Mouse (Mus musculus): ENCODE measurements around the gene Gm5741. TPM values are rescaled to one million over a fixed set of nuclear protein-coding genes. Genes with fewer than 3 reads are reported as not detected.
A peak's percentile ranks its signal among the peaks of the same experiment; 100 is the strongest.

Gene Gm5741
- total RNA-seq, 2 experiments from 2014 or later = not detected

- DNase-seq (ENCODE audit: low spot score in 2 of 2) = no peak
Measured at GRCm38 (mm10) chr8:85032622-85033311, 35.0 kb downstream of the Gm5741 start.

- DNase-seq (ENCODE audit: low spot score in 2 of 2) = no peak
Measured at GRCm38 (mm10) chr8:85029271-85029670, 38.5 kb downstream of the Gm5741 start.

DNA sequence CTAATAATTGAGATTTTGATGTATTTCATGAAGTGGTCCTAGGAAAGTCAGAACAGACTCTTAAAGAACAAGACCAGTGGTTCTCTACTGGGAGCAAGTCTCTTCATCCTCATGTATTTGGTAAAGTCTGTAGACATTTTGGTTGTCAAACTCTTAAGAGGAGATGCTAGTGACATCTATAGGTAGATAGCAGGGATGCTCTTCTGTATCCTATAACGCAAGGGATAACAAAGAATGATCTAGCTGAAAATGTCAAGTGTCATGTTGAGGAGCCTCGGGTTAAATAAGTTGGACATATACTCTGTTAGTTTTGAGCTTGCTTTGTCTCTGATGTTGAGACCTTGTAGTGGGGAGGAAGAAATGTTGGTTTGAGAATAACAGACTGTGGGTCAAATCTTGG is 39.9 kb downstream of the Gm5741 start:
- no peak for DNase-seq (ENCODE audit: low spot score in 2 of 2)

- DNase-seq (ENCODE audit: low spot score in 2 of 2) = no peak
Measured at GRCm38 (mm10) chr8:85027516-85027855, 40.3 kb downstream of the Gm5741 start.

DNA sequence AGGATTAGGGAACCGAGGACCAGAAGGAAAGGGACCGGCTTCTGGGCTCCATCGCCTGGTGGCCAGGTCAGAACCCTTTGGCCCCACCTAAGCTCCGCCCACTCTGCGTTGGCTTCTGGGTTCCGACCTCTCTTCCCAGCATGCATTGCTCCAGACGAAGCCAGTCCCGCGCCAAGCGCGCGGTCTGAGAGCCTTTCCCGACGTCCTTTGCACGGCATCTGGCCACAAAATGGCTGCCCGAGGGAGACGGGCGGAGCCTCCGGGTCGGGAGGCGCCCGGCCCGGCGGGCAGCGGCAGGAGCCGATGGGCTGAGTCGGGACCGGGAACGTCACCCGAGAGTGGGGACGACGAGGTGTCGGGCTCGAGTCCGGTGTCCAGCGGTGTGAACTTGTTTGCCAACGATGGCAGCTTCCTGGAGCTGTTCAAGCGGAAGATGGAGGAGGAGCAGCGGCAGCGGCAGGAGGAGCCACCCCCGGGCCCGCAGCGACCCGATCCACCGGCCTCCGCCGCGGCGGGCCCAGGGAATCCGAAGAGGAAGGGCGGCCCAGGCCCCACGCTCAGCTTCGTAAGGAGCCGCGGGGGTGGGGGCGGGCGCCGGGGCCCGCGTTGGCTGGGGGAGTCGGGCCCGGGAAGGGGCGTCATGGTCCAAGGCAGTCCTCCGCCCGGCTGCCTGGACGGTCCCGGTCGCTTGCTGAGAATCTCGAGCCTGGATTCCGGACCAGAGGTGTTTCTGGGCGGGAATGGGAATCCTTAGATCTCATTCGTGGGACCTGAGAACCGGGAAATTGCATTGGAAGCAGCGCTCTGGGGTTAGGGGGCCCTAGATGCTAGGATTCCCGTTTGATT is 40.9 kb downstream of the Gm5741 start, which contains the start of gene Trir:
Gene Trir (plus strand): TSS at position 154 of the 846 bp plus-strand sequence.
- peak; percentile 93 to 97 for DNase-seq (ENCODE audit: low spot score in 2 of 2)

DNA sequence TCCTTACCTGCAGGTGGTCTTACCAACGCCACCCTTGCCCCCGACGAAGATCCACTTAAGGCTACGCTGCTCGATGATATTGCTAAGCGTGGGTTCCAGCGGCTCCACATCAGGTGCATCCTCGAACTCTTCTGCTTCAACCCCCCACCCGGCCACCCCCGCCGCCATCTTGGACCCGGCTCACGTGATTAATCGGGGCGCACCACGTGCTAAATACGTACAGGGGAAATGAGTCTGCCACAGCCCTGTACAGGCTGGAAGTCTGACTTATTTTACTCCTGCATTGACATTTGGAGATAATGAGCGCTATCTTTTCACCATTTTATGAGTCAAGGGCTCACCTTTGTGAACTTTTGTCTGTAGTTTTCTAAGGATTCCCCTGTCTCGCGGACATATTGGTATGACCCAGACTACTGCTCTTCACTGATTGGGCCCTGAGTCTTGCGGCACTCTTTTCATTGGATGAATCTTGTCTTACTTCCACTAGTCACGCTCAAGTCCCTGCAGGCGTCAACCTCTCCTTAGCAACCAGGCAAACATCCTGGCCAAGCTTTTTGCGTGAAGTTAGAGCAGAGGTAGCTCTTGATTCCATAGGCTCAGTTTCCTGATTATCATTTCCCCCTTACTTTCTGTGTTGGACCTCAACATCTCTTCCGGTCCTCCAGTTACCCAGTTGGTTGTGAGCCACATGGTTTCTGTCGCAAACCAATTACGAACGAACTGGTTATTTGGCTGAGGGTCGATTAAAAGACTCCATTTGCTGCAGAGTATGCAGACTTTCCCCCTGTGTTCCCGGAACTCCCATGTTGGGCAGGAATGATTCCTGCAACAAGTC is 42.5 kb downstream of the Gm5741 start, which contains the start of gene Asna1:
Gene Asna1 (minus strand): TSS at position 184 of the 835 bp plus-strand sequence.
- DNase-seq (ENCODE audit: low spot score in 2 of 2) = peak; percentile 87 to 93

DNA sequence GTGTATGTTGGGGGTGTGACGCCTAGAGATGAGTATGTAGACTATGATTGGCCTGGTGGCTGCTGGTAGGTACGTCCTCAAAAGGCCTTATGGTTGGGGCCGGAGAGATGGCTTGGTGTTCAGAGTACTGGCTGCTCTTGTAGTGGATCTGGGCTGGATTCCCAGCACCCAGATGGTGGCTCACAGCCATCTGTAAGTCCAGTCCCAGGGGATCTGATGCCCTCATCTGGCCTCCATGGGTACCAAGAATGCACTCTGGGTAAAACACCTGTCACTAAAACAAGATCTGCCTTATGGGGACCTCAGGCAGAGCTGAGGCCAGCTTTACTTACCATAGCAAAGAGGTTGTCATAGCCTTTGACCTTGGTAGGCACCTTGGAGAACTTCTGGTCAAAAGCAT is 43.9 kb downstream of the Gm5741 start:
- no peak for DNase-seq (ENCODE audit: low spot score in 2 of 2)

DNA sequence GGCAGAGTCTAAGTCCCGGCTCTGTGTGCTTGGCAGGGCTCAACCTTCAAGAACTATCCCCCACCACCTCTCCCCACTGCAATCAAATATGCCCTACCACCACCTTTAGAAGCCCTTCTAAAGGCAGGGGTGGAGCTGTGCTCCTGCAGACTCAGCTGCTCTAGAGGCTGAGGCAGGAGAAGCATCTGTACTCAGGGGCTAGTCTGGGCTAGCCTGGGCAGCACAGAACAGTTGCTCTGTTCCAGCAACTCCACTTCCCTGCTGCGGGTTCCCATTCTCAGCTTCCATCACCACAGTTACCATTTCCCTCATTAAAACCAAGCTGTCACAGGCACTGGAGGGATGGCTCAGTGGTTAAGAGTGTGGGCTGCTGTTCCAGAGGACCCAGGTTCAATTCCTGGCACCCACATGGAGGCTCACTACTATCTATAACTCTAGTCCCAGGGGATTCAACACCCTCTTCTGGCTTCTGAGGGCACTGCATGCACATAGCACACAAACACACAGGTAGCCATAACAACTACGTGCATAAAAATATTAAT is 46.2 kb downstream of the Gm5741 start:
- DNase-seq (ENCODE audit: low spot score in 2 of 2) = no peak

Small RNA genes within 50 kb of the gene (microRNA-seq; reads per million reads assigned to microRNA genes)
- gene Gm23388 (0 to 0.57 reads per million in 2 experiments), gene Mir7070 (9.1 to 10.9 reads per million in 2 experiments)

Other genes starting within 250 kb of the Gm5741 start
- 1 to 10 TPM; 7.4 to 8.6 TPM for gene Dand5, start 245.2 kb downstream of the Gm5741 start, total RNA-seq (2021)
- 10 to 100 TPM; 19.4 to 20.4 TPM for gene Gadd45gip1, start 236.5 kb downstream of the Gm5741 start, total RNA-seq (2021)
- gene Rad23a, start 227.3 kb downstream of the Gm5741 start, total RNA-seq (2021) = 10 to 100 TPM; 59.4 to 64.8 TPM
- gene Calr, start 221.0 kb downstream of the Gm5741 start, total RNA-seq (2021) = 100 to 1,000 TPM; 453 to 590 TPM
- gene Farsa, start 211.0 kb downstream of the Gm5741 start, total RNA-seq (2021) = 10 to 100 TPM; 55.3 to 58.4 TPM
- gene Syce2, start 195.9 kb downstream of the Gm5741 start, total RNA-seq (2021) = 10 to 100 TPM; 21.4 to 24.5 TPM
- 10 to 100 TPM; 35.0 to 35.6 TPM for gene Gcdh, start 174.1 kb downstream of the Gm5741 start, total RNA-seq (2021)
- not detected for gene Klf1, start 166.1 kb downstream of the Gm5741 start, total RNA-seq (2021)
- 1 to 10 TPM; 4.0 TPM for gene Dnase2a, start 159.4 kb downstream of the Gm5741 start, total RNA-seq (2021)
- 100 to 1,000 TPM; 127 to 140 TPM for gene Mast1, start 130.6 kb downstream of the Gm5741 start, total RNA-seq (2021)
- gene Rtbdn, start 121.0 kb downstream of the Gm5741 start, total RNA-seq (2021) = 1 to 10 TPM; 1.5 to 1.8 TPM
- not detected for gene Gm49661, start 98.5 kb downstream of the Gm5741 start, total RNA-seq (2021)
- gene Prdx2, start 98.4 kb downstream of the Gm5741 start, total RNA-seq (2021) = 100 to 1,000 TPM; 417 to 431 TPM
- gene Rnaseh2a, start 98.2 kb downstream of the Gm5741 start, total RNA-seq (2021) = 10 to 100 TPM; 34.3 to 34.4 TPM
- 10 to 100 TPM; 45.5 to 54.7 TPM for gene Junb, start 89.3 kb downstream of the Gm5741 start, total RNA-seq (2021)
- 1 to 10 TPM; 7.6 to 9.0 TPM for gene Hook2, start 77.4 kb downstream of the Gm5741 start, total RNA-seq (2021)
- not detected for gene Best2, start 53.5 kb downstream of the Gm5741 start, total RNA-seq (2021)
- 100 to 1,000 TPM; 108 to 115 TPM for gene Asna1, start 42.7 kb downstream of the Gm5741 start, total RNA-seq (2021)
- gene Trir, start 41.2 kb downstream of the Gm5741 start, total RNA-seq (2021) = 100 to 1,000 TPM; 136 to 150 TPM
- gene Tnpo2, start 31.1 kb downstream of the Gm5741 start, total RNA-seq (2021) = 100 to 1,000 TPM; 150 to 152 TPM
- gene Fbxw9, start 7.9 kb downstream of the Gm5741 start, total RNA-seq (2021) = 10 to 100 TPM; 36.2 to 41.4 TPM
- gene Dhps, start 3.8 kb upstream of the Gm5741 start, total RNA-seq (2021) = 10 to 100 TPM; 63.8 to 67.4 TPM
- 10 to 100 TPM; 57.5 to 61.5 TPM for gene Wdr83os, start 12.8 kb upstream of the Gm5741 start, total RNA-seq (2021)
- 10 to 100 TPM; 26.3 to 34.6 TPM for gene Wdr83, start 13.3 kb upstream of the Gm5741 start, total RNA-seq (2021)
- 10 to 100 TPM; 39.6 to 42.7 TPM for gene Man2b1, start 15.3 kb upstream of the Gm5741 start, total RNA-seq (2021)
- 1 to 10 TPM; 5.6 to 5.8 TPM for gene Zfp791, start 55.1 kb upstream of the Gm5741 start, total RNA-seq (2021)
- gene Cks1brt, start 83.9 kb upstream of the Gm5741 start, total RNA-seq (2021) = not detected
- not detected for gene Olfr371, start 158.0 kb upstream of the Gm5741 start, total RNA-seq (2021)
- gene Orc6, start 231.7 kb upstream of the Gm5741 start, total RNA-seq (2021) = 10 to 100 TPM; 35.0 to 35.3 TPM
- gene Vps35, start 231.8 kb upstream of the Gm5741 start, total RNA-seq (2021) = 100 to 1,000 TPM; 135 to 142 TPM